Mouse (Mus musculus): ENCODE measurements around the gene Rft1.

DNA sequence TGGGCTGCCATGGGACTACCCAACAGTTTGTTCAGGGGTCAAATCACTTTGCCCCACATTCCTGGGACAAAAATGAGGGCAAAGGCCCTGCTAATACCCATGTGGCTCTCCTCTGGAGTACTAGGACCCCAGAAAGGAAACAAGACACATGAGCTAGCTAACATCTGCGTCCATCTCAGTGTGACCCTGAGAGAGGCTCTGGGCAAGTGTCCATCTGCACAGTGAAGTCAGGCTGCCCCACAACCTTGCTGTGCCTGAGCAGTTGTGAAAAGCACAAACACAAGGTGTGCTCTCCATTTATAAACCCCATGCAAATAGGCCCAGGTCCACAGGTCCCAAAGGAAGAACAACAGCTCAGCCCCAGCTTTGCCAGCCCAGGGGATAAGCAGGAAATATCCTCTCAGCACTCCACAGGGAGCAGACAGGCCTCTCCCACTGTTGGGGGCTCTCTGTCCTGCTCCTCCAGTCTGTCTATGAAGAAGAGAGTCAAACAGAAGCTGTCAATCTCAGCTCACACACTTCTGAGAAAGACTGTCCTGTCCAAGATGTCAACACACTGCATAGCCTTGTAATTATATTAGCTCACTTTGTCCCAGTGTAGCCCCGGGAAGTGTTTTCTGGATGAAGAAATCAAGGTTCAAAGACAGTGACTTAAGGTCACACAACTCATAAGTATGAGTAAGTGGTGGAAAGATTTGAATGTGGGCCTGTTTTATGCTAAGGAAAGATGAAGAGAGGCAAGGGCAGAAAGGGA, 41.0 kb upstream of the Rft1 start:
- TF ChIP-seq POLR2A (IDR thresholded peaks at IDR 0.05; ENCODE audit: control insufficient read depth, low read depth, low read length) (no peak), CTCF (IDR thresholded peaks at IDR 0.05; ENCODE audit: control insufficient read depth, insufficient read depth, insufficient replicate concordance, low read depth, low read length) (no peak)
